Mouse (Mus musculus): ENCODE data around the gene Lrig2. TPM values are rescaled to one million over a fixed set of nuclear protein-coding genes. Genes with fewer than 3 reads are reported as not detected.

The Lrig2 gene
- polyA plus RNA-seq, 3 experiments from 2014 or later: 5.6 to 6.1 (median 5.8) TPM

DNA sequence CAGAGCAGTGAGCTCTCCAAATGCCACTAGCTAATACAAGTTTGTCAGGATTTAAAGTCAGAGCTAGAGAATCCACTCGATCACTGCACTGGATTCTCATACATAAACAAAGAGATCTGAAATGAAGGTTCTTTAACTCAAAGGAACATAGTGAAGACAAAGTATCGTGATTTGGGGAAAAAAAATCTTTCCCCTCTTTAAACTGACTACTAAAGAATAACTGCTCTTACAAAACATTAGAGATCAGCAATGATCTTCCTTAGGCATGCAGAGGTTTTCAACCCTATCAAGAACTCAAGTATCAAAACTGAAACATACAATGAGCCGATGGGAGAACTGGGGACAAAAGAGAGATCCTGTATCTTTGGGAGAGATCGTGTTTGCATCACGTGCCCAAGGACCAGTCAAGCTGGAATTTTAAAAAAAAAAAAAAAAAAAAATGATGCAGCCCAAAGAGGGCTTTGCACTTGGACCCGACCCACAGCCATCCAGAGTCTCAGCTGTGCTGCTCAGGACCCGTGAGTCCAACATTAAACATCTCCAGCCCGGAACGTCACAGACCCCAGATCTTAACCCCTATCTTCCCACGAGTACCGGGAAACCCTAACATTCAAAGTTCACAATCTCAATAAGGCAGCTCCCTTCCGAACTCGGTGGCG, 818 bp downstream of the Lrig2 start:
- ATAC-seq: no peak

DNA sequence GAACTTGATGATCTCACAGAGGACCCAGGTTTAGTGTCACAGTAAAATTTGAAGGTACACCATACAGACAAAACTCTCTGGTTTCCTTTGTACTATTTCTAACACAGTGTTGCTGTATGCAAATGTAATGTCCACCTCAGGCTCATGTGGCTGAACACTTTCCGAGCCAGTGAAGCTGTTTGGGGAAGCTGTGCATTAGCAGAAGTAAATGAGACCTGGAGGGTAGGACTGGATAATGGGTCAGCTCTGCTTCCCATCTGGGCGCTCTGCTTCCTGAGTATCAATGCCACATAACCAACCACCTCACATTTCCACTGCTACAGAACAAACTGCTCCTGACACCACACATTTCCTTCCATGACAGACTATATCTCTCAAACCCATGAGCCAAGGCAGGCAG, 10.1 kb downstream of the Lrig2 start:
- ATAC-seq: no peak

DNA sequence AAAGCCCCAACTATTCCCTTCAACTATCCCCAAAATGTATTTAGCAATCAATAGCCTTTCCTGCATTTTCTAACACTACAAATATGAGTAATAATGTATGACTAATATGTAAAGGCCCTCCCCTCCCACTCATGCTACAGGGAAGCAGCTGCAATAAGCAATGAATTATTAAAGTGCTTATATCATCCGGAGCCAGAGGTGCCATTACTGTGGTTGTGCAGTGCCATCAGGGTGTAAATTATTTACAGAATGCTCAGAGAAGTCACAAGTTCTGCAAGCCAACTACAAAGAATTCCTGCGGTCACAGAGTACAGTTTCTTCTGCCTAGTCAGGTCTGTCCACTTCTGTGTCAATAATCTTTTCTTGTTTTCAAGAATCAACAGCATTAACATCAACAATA, 10.8 kb downstream of the Lrig2 start:
- ATAC-seq: no peak

DNA sequence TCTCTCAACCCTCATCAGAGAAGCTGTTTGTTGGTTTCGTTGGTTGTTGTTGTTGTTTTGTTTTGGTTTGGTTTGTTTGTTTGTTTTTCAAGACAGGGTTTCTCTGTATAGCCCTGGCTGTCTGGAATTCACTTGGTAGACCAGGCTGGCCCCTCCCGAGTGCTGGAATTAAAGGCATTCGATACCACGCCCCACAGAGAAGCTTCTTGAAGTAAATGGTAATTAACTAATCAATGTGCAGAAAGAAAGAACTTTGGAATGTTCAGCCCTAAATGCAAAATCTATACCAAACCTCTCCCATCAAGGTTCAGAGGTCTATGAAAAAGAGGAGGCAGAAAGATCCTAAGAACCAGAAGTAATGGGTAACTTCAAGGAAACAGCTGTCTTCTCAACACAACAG, 15.5 kb downstream of the Lrig2 start:
- ATAC-seq: no peak

DNA sequence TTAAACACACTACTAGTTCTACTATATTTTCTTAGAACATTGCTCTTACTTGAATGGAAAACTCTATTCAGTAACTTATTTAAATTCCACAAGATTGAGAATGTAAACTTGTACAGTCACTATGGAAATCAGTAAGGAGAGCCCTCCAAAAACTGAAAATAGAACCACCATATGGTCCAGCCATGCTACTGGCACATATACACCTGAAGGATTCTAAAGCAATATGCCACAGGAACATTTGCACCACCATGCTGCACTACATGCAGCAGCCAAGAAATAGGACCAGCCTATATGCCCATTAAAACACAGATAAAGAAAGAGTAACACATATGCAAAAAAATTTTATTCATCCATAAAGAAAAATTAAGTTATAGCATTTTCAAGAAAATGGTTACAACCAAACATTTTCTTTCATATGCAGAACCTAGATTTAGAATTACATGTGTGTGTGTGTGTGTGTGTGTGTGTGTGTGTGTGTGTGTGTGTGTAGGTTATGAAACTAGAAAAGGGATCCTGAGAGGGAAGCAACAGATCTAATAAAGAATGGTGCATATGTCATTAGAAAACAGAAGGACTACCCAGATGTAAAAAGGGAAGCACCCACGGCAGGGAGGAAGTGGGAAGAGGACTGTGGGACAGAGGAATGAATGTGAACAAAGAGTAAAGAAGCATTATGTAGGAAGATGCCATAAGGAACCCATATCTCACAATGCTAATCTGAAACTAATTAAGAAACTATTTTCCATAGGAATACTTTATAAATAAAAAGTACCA, 30.6 kb downstream of the Lrig2 start:
- ATAC-seq: no peak

DNA sequence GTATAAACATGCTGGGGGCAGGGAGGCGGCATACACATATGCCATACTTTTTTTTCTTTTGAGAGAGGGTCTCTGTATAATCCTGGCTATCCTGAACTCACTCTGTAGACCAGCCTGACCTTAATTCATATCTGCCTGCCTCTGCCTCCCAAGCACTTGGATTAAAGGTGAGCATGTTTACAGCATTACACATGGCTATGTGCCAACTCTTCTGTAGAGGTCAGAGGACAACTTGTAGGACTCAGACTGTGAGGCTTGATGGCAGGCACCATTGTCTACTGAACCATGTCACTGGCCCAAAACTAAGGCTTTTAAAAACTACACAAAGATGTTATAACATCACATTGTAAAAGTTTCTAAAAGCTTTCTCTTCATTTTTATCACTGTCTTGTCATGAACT, 33.7 kb downstream of the Lrig2 start:
- no peak for ATAC-seq

DNA sequence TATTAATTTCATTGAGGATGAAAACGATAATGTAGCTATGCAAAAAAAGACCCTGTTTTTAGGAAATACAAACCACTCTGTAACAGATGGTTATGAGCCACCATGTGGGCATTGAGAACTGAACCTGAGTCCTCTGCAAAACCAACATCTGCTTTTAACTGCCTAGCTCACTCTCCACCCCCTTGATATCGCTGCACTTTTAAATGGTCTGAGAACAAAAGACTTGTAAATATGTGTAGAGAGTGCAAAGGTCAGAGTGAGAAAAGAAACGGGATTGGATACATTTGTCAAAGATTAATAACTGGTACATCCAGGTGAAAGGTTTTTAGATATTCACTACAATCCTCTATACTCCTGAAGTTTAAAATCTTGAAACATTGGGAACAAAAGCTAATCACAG, 42.3 kb downstream of the Lrig2 start:
- no peak for ATAC-seq

DNA sequence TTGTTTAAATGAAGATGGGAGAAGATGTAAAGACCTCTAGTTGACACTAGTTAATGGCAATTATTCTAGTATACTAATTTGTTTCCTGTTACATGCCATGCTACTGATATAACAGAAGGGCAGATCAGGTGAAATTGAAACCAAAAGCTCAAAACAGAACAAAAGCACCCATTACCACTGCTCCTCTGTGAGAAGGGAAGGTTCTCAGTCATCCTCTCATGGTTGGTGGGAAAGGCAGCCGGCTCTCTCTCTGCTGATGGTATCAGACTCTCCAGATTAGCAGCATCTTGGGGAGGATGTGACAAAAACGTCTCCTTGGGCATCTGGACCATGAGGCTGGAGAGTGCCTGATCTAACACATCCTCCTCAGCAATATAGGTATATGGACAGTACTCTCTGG, 50.5 kb downstream of the Lrig2 start:
- ATAC-seq: peak; percentile 70

DNA sequence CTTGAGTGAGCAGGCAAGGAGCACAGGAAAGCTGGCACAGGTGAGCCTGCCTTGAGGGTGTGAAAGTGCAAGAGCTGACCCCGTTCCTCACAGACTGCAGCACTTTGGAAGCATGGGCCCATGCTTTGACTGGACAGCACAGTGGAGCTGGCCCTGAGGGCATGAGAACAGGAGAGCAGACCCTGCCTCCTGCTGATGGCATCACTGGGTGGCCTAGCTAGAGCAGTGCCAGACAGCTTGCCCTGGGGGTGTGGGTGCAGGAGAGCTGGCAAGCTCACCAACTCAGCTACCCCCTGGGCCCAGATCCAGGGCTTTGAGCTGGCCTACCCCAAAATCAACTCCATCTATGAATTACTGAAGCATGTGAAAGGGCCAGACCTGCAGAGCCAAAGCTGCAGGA, 53.1 kb downstream of the Lrig2 start:
- ATAC-seq: no peak

DNA sequence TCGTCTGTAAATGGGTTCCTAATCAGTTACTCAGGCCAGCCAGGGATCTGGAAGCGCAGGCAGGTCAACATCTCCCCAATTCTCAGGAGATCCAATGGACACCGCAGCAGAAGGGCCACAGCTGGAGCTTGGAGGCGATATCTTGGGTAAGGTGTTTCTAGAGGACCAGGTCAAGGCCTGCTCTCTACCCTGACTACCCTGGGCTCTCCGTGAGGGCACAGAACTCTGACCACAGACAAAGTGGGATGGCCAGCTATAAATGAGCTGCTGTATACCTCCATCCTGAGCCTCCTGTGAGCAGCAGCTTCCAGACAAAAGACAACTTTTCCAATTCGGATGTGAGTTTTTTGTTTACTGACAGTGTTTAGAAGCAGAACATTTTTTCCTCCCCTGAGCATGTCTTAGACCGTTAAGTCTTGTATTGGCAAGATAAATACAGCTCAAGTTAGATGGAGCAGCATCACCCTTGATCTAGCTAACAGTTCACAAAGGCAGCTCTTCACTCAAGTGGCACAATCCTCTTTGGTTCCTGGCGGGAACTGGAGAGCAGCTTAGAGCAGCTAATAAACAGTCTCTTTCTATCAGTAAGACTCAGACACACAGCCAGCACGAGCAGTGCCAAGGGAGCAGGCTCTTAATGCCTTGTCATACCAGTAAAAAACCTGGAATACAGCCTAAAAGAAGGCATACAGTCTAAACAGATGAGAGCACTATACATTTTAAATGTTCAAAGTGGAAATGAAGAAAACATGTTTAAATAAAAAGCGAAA, 56.0 kb downstream of the Lrig2 start:
- no peak for ATAC-seq

DNA sequence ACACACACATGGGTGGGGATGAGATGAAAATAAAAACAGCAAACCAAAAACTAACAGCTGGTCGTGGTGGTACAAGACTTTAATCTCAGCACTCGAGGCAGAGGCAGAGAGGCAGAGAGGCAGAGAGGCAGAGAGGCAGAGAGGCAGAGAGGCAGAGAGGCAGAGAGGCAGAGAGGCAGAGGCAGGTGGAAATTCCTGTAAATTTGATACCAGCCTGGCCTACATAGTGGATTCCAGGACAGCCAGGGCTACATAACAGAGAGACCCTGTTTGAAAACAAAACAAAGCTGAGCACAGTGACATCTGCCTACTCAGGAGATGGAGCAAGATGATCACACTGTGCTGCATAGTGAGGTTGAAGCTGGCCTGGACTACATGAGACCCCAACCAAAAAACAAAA, 64.5 kb downstream of the Lrig2 start:
- no peak for ATAC-seq

DNA sequence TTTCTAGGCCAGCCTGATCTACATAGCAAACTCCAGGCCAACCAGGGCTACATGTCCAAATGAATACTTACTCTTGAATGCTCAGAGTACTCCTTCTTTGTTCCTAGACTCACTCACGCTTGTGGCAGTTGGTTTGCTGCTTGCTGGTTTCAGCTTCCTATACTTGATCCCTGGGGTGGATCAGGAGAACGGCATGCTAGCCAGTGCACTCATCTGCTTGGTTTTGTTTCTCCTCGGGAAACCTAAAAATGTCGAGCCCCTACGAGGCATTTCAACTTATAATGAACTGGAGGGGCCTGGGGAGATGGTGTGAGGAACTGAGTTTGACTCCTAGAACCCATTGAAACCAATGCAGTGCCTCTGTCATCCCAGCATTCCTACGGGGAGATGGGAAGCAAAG, 65.0 kb downstream of the Lrig2 start:
- no peak for ATAC-seq

DNA sequence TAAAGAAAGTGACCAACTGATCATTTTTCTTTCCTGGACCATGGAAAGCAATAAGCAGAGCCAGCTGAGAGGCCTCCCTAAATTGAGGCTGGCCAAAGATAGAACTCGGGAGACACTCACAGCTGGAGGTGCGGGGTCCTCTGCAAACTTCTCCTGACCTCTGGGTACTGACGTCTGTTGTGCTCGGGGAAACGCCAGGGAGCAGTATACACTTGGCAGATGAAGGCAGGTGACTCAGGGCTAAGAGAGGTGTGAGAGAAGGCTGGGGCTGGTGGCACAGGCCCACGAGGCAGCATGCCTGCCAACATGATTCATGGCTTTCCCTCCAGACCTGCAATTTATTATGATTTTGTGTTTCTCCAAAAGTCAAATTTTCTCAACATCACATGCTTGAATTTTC, 66.1 kb downstream of the Lrig2 start:
- no peak for ATAC-seq

DNA sequence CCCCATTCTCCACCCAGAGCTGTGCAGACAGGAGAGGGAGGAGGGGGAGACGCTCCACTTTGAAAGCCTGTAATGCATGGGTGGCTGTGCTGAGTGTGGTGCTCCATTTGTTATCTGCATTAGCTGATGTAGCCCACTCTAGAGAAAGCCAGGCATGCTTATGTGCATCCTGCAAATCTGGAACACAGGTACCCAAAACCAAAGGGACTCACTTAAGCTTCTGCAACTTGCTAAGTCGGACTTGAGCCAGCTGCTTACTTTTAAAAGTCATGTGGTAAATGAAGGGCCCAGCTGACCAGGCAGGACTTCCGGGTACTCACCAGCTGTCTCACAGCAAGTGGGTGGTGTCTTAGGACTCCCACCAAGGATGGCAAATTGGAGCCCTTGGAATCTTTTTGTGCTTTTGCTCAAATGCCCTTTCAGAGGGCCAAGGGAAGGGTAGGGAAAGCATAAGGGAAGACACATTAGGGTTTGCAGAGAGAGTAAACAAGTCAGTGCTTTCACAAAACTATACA, 66.7 kb downstream of the Lrig2 start:
- no peak for ATAC-seq

DNA sequence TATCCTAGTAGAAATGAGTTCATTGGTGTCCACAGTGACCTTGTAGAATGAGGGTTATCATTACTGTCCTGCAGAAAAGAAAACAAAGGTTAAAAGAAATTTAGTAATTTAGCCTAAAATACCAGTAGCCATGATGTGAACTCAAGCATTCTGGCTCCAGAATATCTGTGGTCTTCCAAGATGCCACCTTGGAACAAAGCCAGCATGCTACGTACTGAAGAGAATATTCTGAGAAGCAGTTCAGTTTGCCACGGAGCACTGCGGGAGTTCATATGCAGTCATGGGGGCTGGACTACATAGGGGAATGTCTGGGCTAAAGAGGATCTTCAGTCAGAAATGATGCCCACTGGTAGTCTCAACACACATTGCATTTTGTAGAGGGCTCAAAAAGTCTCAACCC, 67.6 kb downstream of the Lrig2 start:
- ATAC-seq: no peak

DNA sequence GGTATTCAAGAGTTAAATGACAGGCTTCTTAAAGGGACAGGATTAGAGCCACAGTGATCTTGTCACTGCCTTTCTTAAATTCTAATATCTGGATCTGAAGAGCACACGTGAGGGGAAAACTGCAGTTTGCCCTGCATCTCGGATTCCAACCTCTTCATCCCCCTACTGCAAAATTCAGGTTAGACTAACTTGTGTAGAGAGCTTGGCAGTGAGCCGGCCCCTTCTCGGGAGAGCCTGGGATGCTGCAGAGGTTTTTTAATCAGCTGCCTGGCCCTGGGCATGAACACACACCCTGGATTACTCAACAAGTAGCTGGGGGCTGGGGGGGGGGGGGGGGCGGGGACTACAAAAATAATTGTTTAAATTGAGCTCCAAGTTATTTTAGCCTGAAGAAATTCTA, 69.4 kb downstream of the Lrig2 start:
- ATAC-seq: no peak

DNA sequence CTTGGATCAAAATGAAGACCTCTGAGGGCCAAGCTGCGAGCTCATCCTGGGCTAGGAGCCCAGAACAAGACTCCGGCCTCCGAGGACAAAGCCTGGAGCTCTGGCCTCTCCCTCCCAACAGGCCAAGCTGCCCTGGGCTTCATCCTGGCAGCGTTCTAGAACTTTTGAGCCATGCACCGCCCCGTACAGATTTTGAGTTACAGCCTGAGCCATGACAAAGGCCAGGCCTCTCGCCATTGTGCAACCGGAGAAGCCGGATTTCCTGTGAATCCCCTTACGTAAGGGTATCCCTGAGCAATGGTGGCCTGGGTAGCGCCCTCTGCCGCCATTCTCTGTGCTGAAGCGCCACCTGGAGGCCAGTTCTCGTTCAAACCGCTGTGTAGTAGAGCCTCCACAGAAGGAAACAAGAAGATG, 69.8 kb downstream of the Lrig2 start:
- ATAC-seq: peak; percentile 91

DNA sequence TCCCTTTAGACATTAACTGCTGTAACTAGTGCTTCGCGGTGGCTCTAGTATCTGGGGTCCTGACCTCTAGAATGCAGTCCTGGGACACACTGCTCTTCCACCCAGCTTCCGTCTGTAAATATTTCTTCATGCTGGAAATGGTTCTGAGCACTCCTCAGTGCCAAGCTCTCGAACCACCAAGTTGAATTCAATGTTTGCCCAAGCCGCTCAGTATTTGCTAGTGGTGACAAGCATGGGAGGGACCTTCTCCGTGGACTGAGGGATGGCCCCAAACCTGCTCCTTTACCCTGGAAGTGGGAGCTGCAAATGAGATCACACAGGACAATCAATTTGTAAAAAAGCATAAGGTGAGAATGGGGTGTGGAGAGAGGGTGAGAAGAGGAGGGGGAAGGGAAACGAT, 70.3 kb downstream of the Lrig2 start:
- no peak for ATAC-seq

DNA sequence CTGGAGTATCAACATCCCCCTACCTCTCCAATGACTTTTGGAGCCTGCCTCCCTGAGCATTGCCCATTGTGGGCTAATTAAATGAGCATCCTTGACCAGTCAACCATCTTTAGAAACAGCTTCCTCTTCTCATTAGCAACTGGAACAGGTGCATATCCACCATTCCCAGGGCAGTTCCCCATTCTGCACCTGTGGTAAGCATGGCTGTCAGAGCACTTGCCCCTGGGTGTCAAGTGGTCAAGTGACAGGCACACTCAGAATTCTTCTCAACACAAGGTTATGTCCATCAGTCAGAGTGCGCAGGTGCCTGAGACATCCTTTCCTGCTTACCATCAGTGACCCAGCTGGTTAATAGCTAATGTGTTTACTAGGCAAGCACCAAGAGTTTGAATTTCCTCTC, 72.9 kb downstream of the Lrig2 start:
- ATAC-seq: no peak

DNA sequence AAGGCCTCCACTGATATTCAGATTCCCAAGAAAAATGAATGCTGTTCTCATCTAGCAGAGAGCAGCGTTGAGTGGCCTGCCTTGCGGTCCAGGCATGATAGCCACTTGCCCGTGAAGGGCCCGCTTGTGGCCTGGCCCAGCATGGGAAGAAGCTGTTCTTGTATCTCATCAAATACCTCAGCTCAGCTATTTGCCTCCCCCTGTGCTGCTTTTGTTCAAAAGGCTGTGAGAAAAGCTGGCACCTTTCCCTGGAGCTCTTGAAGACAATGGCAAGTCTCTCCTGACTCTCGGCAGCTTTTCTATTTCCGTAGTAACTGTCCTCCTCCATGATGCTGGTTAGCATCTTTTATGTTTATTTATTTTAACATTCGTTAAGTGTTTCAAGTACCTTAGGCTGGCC, 74.1 kb downstream of the Lrig2 start:
- ATAC-seq: no peak

DNA sequence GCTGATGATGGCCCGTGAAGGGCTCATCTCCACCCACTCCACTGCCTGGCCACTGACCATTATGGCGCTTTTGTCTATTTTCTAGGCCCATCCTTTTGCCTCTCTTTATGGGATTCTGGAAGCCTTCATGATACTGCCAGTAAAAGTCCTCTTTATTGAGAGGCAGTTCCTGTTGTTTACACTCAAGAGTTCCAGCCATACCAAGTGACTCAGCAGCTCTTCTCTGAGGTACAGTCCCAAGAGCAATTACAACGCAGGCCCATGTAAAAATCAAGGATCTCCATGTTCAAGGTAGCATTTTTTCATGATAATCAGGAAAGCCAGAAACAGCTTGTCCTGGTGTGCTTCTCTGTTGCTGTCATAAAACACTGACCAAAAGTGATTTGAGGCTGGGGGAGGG, 75.8 kb downstream of the Lrig2 start:
- ATAC-seq: no peak

DNA sequence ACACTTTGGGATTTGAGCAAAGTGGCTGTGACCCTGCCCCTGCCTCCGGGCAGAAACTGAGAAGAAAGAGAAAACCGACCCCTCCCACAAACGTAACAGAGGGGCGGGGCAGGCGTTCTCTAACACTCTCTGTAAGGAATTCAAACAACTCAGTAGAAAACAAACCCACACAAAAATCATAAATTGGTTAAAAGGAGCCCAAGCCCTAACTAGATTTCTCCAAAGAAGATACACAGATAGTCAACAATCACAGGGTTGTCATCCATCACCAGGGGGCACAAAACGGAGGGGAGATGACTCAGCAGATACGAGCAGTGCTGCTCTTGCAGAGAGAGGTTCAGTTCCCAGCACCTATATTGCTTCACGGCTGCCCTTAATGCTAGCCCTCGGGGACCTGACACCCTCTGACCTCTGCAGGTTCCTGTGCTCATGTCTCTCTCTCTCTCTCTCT, 77.4 kb downstream of the Lrig2 start:
- ATAC-seq: no peak

DNA sequence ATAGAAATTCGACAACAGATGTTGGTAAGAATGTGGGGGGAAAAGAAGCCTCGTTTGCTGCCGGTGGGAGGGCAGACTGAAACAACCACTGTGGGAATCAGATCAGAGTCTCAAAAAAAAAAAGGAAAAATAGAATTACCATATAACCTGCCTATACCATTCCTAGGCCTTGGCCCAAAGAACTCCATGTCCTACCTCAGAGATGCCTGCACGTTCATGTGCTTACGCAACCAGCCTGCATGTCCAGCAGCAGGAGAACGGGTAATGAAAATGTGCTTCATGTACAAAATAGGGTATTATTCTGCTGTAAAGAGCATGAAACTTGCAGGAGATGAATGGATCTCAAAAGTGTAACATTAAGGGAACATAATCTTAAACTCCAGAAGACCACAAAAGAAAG, 79.1 kb downstream of the Lrig2 start:
- no peak for ATAC-seq

DNA sequence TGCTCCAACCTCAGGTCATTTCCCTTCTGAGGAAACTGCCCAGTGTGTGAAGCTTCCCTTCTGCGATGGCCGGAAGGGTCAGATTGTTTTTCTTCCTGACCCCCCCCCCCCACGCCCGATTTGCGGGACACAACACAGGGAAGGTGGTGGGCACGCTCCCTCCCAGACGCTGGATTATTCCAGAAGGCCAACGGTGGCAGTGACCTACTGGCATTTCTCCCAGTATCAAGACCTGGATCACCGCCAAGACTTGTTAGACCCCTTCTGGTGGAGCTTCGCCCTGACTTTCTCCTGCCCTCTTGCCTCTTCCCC, 79.9 kb downstream of the Lrig2 start:
- ATAC-seq: no peak

All from inflammation-experienced regulatory T-cells, adult 6 months (primary cell).